Mouse (Mus musculus): ENCODE measurements around the gene Trmt2b. TPM values are rescaled to one million over a fixed set of nuclear protein-coding genes. Genes with fewer than 3 reads are reported as not detected.
"Not testable (repeated sequence)": the region's sequence is repeated elsewhere in the genome, so short reads cannot be mapped to it uniquely, and the experiment has no call there.

Trmt2b gene
- polyA plus RNA-seq, 1 experiment, result 2.4 TPM

DNA sequence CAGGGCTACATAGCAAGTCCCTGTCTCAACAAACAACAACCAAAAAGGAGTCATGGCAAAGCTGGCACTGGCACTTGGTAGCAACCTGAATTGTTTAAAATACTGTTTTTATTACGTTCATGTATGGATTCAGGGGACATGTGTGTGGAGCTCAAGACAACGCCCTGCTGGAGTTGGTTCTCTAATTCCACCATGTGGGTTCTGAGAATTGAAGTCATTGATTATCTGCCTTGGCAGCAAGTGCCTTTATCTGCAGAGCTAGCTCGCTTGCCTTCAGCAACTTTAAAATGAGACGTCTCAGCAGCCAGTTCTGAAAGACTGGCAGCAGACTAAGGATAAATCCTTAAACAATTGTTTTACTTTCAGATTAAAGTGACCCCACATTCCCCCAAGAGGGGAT is 58.6 kb downstream of the Trmt2b start:
- Histone ChIP-seq H3K4me3 (ENCODE audit: control insufficient read depth, low read depth, low read length) (no peak overlapping the region), H3K27me3 (ENCODE audit: control insufficient read depth, insufficient read depth, low read length) (no peaks in the 10 kb centered on the region), H3K27ac (ENCODE audit: control insufficient read depth, insufficient read depth, low read depth, low read length) (no peak overlapping the region), H3K36me3 (ENCODE audit: control insufficient read depth, insufficient read depth, low read length) (no peaks in the 10 kb centered on the region), H3K4me1 (ENCODE audit: control insufficient read depth, insufficient read depth, low read length) (no peaks in the 10 kb centered on the region)
- TF ChIP-seq CTCF (IDR thresholded peaks at IDR 0.05; ENCODE audit: control insufficient read depth, insufficient read depth, insufficient replicate concordance, low read depth, low read length), result no peak
- no peak for TF ChIP-seq POLR2A (IDR thresholded peaks at IDR 0.05; ENCODE audit: control insufficient read depth, low read depth, low read length)

DNA sequence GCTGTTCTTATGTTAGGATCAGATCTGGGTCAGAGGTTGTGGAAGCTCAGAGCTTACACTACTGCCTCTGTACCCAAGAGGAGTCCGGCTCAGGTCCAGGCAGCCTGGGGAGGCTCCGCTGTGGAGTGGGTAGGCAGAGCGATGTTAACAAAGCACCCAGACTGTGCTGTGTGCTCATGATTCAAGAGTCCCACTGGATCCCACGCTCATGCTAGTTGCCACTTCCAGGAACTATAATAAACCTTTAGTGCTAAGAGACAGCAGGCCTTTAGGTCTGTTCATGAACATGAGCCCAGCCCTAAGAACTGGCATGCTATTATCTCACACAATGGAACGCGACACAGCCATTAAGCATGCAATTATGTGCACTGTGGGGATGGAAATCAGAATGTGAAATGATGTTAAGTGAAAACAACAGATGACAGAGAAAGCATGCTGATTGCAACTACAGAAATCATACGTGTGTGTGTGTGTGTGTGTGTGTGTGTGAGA is 65.6 kb downstream of the Trmt2b start:
- H3K4me1 ChIP-seq (ENCODE audit: control insufficient read depth, insufficient read depth, low read length), result no peaks in the 10 kb centered on the region
- H3K36me3 ChIP-seq (ENCODE audit: control insufficient read depth, insufficient read depth, low read length), result no peaks in the 10 kb centered on the region
- H3K4me3 ChIP-seq (ENCODE audit: control insufficient read depth, low read depth, low read length), result no peak overlapping the region
- no peaks in the 10 kb centered on the region for H3K27me3 ChIP-seq (ENCODE audit: control insufficient read depth, insufficient read depth, low read length)
- H3K27ac ChIP-seq (ENCODE audit: control insufficient read depth, insufficient read depth, low read depth, low read length), result no peak overlapping the region
- TF ChIP-seq CTCF (IDR thresholded peaks at IDR 0.05; ENCODE audit: control insufficient read depth, insufficient read depth, insufficient replicate concordance, low read depth, low read length), result no peak
- TF ChIP-seq POLR2A (IDR thresholded peaks at IDR 0.05; ENCODE audit: control insufficient read depth, low read depth, low read length), result no peak

DNA sequence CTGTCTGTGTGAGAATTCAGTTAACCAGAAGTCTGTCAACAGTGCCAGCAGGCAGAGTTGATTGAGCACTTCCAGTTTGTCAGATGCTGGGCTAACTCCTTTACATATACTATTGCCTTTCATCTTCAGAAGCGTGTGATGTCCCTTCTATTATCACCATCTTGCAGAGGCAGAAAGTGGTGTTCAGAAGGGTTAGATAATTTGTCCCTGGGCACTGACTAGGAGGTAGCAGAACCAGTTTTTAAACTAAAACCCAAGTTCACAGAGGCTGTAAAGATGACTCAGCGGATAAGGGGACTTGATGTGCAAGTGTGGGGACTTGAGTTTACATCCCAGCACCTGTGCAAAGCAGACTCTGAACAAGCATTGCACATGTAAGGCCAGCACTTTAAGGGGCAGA is 68.3 kb downstream of the Trmt2b start:
- H3K4me1 ChIP-seq (ENCODE audit: control insufficient read depth, insufficient read depth, low read length), result no peaks in the 10 kb centered on the region
- no peaks in the 10 kb centered on the region for H3K36me3 ChIP-seq (ENCODE audit: control insufficient read depth, insufficient read depth, low read length)
- no peaks in the 10 kb centered on the region for H3K27me3 ChIP-seq (ENCODE audit: control insufficient read depth, insufficient read depth, low read length)
- TF ChIP-seq POLR2A (IDR thresholded peaks at IDR 0.05; ENCODE audit: control insufficient read depth, low read depth, low read length) (no peak), CTCF (IDR thresholded peaks at IDR 0.05; ENCODE audit: control insufficient read depth, insufficient read depth, insufficient replicate concordance, low read depth, low read length) (no peak)
- H3K4me3 ChIP-seq (ENCODE audit: control insufficient read depth, low read depth, low read length), result no peak overlapping the region
- no peak overlapping the region for H3K27ac ChIP-seq (ENCODE audit: control insufficient read depth, insufficient read depth, low read depth, low read length)

DNA sequence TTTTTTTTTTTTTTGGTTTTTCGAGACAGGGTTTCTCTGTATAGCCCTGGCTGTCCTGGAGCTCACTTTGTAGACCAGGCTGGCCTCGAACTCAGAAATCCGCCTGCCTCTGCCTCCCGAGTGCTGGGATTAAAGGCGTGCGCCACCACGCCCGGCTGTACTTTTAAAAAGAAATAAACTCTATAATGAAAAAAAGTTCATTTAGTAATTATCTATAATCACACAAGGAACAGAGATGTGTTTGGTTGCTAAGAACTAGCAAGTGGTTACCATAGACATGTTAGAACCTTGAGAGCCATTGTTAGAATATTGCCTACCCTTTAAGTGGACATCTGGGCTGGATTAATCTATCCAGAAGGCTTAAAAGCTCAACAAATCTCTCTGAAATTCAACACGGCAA is 89.6 kb downstream of the Trmt2b start, which contains the start of gene Arl13a:
Gene Arl13a, plus strand, starts transcription at position 301 of the 400 bp plus-strand sequence.
- H3K4me3 ChIP-seq (ENCODE audit: control insufficient read depth, low read depth, low read length); H3K27me3 ChIP-seq (ENCODE audit: control insufficient read depth, insufficient read depth, low read length); H3K36me3 ChIP-seq (ENCODE audit: control insufficient read depth, insufficient read depth, low read length); H3K4me1 ChIP-seq (ENCODE audit: control insufficient read depth, insufficient read depth, low read length): not testable (repeated sequence)
- peak within 1 kb of the TSS; percentile 13; the same call in 1 of the 2 replicates for H3K27ac ChIP-seq (ENCODE audit: control insufficient read depth, insufficient read depth, low read depth, low read length)

DNA sequence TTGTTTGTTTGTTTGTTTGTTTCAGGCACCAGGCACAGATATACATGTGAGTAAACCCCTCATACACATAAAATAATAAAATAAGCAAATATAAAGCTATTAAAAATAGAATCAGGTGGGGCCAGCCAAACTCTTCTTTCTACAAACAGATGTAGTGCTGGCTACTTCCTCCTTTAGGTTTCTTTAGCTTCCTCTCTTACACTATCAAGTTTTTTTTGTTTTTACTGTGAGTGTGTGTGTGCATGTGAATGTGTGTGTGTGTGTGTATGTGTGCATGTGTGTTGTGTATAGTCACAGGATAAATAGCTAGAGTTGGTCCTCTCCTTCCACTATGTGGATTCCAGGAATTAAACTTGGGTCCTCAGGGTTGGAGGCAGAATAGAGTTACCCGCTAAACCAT is 102.1 kb downstream of the Trmt2b start:
- TF ChIP-seq POLR2A (IDR thresholded peaks at IDR 0.05; ENCODE audit: control insufficient read depth, low read depth, low read length), result no peak
- TF ChIP-seq CTCF (IDR thresholded peaks at IDR 0.05; ENCODE audit: control insufficient read depth, insufficient read depth, insufficient replicate concordance, low read depth, low read length), result no peak
- Histone ChIP-seq H3K27ac (ENCODE audit: control insufficient read depth, insufficient read depth, low read depth, low read length) (no peak overlapping the region), H3K4me3 (ENCODE audit: control insufficient read depth, low read depth, low read length) (no peak overlapping the region), H3K36me3 (ENCODE audit: control insufficient read depth, insufficient read depth, low read length) (no peaks in the 10 kb centered on the region), H3K27me3 (ENCODE audit: control insufficient read depth, insufficient read depth, low read length) (no peaks in the 10 kb centered on the region), H3K4me1 (ENCODE audit: control insufficient read depth, insufficient read depth, low read length) (no peaks in the 10 kb centered on the region)

Other genes starting within 250 kb of the Trmt2b start
- 48.5 and 49.4 TPM in 2 replicates for gene Cstf2, start 217.8 kb downstream of the Trmt2b start, polyA plus RNA-seq (2012; rRNA removed)
- 0.36 and 0.47 TPM in 2 replicates for gene Xkrx, start 114.9 kb downstream of the Trmt2b start, polyA plus RNA-seq (2012; rRNA removed)
- 10.8 and 14.0 TPM in 2 replicates for gene Arl13a, start 89.5 kb downstream of the Trmt2b start, polyA plus RNA-seq (2012; rRNA removed)
- gene Nox1, start 55.0 kb downstream of the Trmt2b start, polyA plus RNA-seq (2012; rRNA removed), result not detected in 2 replicates
- gene Tmem35a, start 18.2 kb upstream of the Trmt2b start, polyA plus RNA-seq (2012; rRNA removed), result 7.0 and 13.6 TPM in 2 replicates
- gene Cenpi, start 31.1 kb upstream of the Trmt2b start, polyA plus RNA-seq (2012; rRNA removed), result 2.3 and 3.1 TPM in 2 replicates
- 2.2 and 2.9 TPM in 2 replicates for gene Drp2, start 127.6 kb upstream of the Trmt2b start, polyA plus RNA-seq (2012; rRNA removed)
- gene Taf7l, start 199.5 kb upstream of the Trmt2b start, polyA plus RNA-seq (2012; rRNA removed), result 9.6 and 11.8 TPM in 2 replicates

Data from testis, adult 2 months (tissue).